Mouse (Mus musculus) heart, postnatal 0 days (tissue): ENCODE data around the gene Sgsh.

ENCODE experiments used
- CTCF ChIP-seq: IDR thresholded peaks from 2 replicates; pipeline ENCODE4 v1.5.1; 2016; ENCODE audit warnings: antibody characterized with exemption, control low read depth, low read depth
- EP300 ChIP-seq: IDR thresholded peaks from 2 replicates; pipeline ENCODE4 v1.6.1; 2016; ENCODE audit warnings: antibody characterized with exemption, low read depth

DNA sequence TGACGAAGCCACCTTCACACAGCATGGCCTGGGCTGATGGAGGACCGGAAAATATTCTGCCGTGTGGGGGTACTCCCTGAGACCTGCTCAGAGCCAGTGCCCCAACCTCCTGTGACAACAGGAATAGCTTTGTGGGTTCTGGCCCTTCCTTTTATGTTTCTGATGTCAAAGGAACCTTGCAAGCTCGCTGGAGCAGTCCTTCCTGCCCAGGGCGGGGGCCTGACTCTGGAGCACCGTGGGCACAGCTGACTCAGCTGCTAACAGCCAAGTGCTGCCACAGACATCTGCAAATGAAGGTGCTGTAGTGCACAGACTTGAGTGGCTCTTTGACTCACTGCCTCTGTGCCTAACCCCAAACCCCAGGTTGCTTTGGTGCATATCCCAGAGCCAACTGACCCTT is 10.5 kb downstream of the Sgsh start:
- no peak for TF ChIP-seq EP300
- no peak for TF ChIP-seq CTCF
